Mouse (Mus musculus) midbrain, embryonic 10.5 days (tissue): ENCODE data around the gene Crybb1. TPM values are rescaled to one million over a fixed set of nuclear protein-coding genes. Genes with fewer than 3 reads are reported as not detected.

Experiments used
- DNase-seq: peaks from one replicate; pipeline ENCODE4 v3.0.0-alpha.2; 2017; ENCODE audit warnings: low spot score
- H3K27ac ChIP-seq: fragments of 300-500 bp; sonication (generic); replicated peaks from 2 replicates; pipeline ENCODE4 v1.5.1; 2016; ENCODE audit warnings: mild to moderate bottlenecking
- H3K27me3 ChIP-seq: fragments of 300-500 bp; sonication (generic); 2 replicates; pipeline ENCODE4 v1.6.1; 2016; ENCODE audit warnings: low read depth, mild to moderate bottlenecking; ENCODE audit not compliant: poor library complexity, severe bottlenecking
- H3K36me3 ChIP-seq: fragments of 300-500 bp; sonication (generic); 2 replicates; pipeline ENCODE4 v1.6.1; 2016; ENCODE audit warnings: mild to moderate bottlenecking, moderate library complexity
- H3K4me1 ChIP-seq: fragments of 300-500 bp; sonication (generic); 2 replicates; pipeline ENCODE4 v1.6.1; 2016
- H3K4me3 ChIP-seq: fragments of 300-500 bp; sonication (generic); 2 replicates; pipeline ENCODE4 v1.5.1; 2016; ENCODE audit warnings: mild to moderate bottlenecking, moderate library complexity
- H3K9me3 ChIP-seq: fragments of 300-500 bp; sonication (generic); replicated peaks from 2 replicates; pipeline ENCODE4 v1.6.1; 2016; ENCODE audit warnings: mild to moderate bottlenecking
- WGBS: fragments of 180-500 bp; shearing (Covaris S2); methylation state at CpG from one replicate; pipeline ENCODE4 v1.1.7; 2016; 5-methylcytosine and 5-hydroxymethylcytosine counted together
- polyA plus RNA-seq: library from polyadenylated mRNA; unstranded; fragments of >200 nt; fragmentation: Nextera tagmentation; extraction: Ambion mirVana; gene quantifications from 2 replicates; pipeline ENCODE4 v1.2.1, GENCODE M21; 2016

Gene Crybb1
- polyA plus RNA-seq, 1 experiment from 2014 or later = 0.41 TPM

DNA sequence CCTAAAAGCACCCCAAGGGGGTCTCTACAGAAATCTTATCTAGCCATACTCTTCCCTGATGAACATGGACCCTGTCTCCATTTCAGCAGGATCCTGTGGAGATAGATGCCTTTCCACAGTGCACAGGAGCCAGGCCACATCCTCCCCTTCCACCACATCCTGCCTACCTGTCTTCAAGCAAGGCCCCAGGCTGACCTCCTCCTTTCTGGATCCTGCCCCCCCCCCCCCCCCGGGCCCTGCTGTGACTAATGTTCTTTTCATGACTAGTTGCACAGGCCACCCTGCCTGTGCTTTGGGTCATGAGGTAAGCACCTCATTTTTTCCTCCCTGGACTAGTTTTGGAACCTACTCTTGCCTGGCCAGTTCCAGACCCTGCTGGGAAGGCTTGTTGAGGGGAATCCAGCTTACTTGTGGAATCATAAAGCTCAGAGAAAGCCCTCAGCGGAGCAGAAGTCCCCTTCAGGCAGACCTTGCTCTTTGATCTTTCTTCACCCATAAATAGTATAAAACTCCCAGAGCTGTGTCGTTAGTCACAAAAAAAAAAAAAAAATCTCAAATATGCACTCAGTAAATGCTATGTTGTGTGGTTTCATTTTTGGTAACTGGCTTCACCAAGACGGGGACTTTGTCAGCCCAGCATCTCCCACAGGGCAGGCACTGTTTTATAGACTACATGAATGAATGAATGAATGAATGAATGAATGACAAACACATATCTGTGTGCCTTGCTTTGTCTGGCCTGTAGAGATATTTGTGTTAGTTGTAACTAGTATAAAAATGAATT, 19.6 kb downstream of the Crybb1 start:
- Histone ChIP-seq H3K27me3 (peaks cover 13% of the 10 kb centered on the region), H3K9me3 (no peaks in the 10 kb centered on the region), H3K36me3 (no peaks in the 10 kb centered on the region), H3K4me3 (peak overlapping the region; percentile 87), H3K27ac (no peak overlapping the region), H3K4me1 (peaks cover 92% of the 10 kb centered on the region)
- WGBS = 78% methylated on average over 4 of the region's 4 CpGs
- no peak for DNase-seq

DNA sequence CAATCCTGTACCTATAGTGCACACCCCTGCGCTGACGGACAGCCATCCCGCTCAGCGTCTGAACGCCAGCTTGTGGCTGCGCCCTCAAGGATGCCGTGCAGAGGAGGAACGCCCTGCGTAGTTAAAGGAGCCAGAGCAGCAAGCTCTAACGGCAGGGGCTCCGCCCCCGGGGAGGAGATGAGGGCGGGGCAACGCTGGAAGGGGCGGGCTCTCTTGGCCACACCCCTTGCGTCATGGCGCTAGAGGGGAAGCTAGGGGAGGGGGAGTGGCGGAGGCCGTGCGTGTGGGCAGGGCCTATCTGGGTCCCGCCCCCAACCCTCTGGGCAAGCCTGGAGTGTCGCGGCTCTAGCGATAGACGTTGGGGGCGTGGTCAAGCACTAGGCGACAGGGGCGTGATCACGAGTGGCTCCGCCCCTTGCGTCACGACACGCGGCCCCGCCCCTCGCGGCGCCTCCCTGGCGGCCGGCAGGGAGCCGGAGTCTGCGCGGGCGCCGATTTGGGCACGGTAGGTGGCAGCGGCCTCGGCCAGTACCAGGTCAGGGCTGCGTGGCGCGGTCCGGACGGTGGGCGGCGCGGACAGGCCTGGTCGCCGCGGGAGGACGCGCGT, 20.8 kb downstream of the Crybb1 start, which contains the start of gene Tpst2:
Gene Tpst2, plus strand, starts transcription at position 425 of the 607 bp plus-strand sequence.
- H3K36me3 ChIP-seq = no peaks in the 10 kb centered on the region
- peak; percentile 100 for DNase-seq
- WGBS = under 1% methylated on average over 62 of the region's 62 CpGs
- peak within 1 kb of the TSS; percentile 87 for H3K4me3 ChIP-seq
- H3K9me3 ChIP-seq = no peaks in the 10 kb centered on the region
- H3K27ac ChIP-seq = peak within 1 kb of the TSS; percentile 89
- H3K27me3 ChIP-seq = peaks cover 12% of the 10 kb centered on the region
- H3K4me1 ChIP-seq = peaks cover 92% of the 10 kb centered on the region

DNA sequence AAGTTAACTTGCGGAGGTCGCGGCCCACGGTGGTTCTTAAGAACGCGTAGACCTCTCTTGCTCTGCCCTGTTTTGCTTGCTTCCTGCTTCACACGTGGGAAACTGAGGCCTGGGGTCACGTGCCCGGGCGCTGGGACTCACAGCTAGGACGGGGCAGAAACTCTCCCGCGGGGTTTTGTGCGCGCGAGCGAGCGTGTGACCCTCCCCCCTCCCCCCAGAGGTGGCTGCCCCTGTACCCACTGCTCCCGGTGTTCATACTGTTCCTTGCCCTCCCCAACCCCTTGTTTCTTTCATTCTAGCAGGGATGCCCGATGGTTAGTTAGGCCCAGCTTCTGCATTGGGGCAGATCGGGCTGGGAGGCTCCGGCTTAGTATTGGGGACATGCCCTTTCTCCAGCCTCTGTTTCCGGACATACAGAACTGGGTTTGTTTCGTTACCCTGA, 21.3 kb downstream of the Crybb1 start:
- Histone ChIP-seq H3K4me1 (peaks cover 92% of the 10 kb centered on the region), H3K36me3 (no peaks in the 10 kb centered on the region), H3K4me3 (peak overlapping the region; percentile 87), H3K27ac (peak overlapping the region; percentile 89), H3K27me3 (peaks cover 12% of the 10 kb centered on the region), H3K9me3 (no peaks in the 10 kb centered on the region)
- no peak for DNase-seq
- WGBS = under 1% methylated on average over 24 of the region's 24 CpGs

DNA sequence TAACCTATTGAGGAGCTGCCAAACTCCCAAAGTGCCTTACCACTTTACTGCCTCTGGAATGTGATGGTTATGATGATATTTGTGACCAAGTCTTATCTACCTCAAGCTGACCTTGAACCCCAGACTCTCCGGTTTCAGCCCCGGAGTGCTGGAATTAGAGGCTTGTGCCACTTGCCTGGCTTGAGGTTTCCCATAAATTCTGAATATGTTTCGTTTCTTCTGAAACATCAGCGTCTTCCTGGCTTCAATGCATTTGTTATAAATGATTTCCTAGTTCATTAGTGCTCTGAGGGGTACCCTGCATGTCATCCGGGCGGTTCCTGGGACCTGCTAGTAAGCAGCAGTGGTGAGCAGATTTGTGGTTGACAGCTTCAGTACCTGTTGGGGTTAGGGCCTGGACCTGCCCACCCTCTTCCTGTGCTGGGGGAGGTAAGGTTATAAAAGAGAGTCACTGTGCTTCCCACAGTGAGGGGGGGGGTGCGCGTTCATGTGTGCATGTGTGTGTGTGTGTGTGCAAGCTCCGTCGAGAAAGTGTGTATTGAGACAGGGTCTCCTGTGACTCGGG, 22.4 kb downstream of the Crybb1 start:
- Histone ChIP-seq H3K27ac (no peak overlapping the region), H3K4me3 (peak overlapping the region; percentile 87), H3K27me3 (peaks cover 12% of the 10 kb centered on the region), H3K36me3 (no peaks in the 10 kb centered on the region), H3K4me1 (peaks cover 90% of the 10 kb centered on the region), H3K9me3 (no peaks in the 10 kb centered on the region)
- WGBS = 92% methylated on average over 11 of the region's 11 CpGs
- no peak for DNase-seq

DNA sequence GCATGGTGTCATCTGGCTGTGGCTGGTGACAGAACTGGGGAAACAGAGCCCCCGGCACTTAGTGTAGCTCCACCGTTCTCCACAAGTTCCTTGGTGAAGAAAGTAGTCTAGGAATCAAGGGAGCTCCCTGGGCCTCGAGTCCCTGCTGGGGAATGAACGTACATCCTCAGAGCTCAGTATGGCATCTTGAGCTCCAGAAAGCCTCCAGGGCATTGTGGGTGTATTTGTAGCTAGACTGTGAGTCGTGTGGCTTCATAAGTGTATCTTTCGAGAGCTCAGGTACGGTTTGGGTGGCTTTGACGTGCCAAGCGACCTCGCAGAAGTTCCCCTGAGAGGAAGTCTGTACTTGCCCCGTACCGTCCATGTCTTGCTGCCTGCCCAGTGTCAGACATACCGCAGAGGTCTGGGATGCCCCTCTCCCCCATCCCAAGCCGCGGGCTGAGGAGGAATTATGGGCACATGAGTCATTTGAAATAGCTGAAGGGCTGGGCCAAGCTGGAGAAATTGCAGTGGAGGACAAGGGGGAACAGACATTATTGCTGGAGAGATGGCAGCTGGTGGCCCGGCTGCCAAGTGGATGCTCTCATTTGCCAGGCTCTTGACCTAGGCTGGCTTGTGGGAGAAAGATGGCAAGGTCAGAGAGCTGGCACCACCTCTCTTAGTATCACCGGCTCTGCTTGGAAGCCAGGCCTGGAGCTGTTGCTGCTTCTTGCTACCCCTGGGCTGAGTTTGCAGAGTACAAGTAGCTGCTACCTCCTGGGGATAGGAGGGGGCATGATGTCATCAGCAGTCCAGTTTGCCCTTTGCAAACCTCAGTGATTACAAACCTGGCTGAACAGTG, 23.8 kb downstream of the Crybb1 start:
- Histone ChIP-seq H3K36me3 (no peaks in the 10 kb centered on the region), H3K9me3 (no peaks in the 10 kb centered on the region), H3K4me1 (peaks cover 83% of the 10 kb centered on the region), H3K27ac (no peak overlapping the region), H3K27me3 (peaks cover 10% of the 10 kb centered on the region), H3K4me3 (no peak overlapping the region)
- WGBS = 92% methylated on average over 17 of the region's 17 CpGs
- no peak for DNase-seq

DNA sequence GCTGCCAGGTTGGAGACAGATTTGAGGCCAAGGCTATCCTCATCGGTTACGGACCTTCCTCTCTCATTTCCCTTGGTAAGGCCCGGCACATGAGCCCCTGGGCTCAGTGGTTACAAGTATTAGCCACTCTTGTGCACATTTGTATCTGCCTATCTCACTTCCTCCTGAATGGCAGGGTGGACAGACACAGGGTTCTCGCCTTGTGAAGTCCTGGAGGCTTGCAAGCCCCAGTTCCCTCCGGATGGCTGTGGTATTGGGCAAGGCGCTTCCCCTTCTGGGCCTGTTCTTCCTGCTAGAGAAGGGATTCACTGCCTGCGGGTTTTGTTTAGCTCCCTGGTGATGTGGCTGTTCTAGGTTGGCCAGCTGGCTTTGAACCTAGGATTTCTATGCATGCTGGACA, 24.5 kb downstream of the Crybb1 start:
- 86% methylated on average over 7 of the region's 7 CpGs for WGBS
- peaks cover 2% of the 10 kb centered on the region for H3K27me3 ChIP-seq
- no peak overlapping the region for H3K4me3 ChIP-seq
- no peaks in the 10 kb centered on the region for H3K36me3 ChIP-seq
- no peak overlapping the region for H3K27ac ChIP-seq
- no peak for DNase-seq
- no peaks in the 10 kb centered on the region for H3K9me3 ChIP-seq
- peaks cover 77% of the 10 kb centered on the region for H3K4me1 ChIP-seq

DNA sequence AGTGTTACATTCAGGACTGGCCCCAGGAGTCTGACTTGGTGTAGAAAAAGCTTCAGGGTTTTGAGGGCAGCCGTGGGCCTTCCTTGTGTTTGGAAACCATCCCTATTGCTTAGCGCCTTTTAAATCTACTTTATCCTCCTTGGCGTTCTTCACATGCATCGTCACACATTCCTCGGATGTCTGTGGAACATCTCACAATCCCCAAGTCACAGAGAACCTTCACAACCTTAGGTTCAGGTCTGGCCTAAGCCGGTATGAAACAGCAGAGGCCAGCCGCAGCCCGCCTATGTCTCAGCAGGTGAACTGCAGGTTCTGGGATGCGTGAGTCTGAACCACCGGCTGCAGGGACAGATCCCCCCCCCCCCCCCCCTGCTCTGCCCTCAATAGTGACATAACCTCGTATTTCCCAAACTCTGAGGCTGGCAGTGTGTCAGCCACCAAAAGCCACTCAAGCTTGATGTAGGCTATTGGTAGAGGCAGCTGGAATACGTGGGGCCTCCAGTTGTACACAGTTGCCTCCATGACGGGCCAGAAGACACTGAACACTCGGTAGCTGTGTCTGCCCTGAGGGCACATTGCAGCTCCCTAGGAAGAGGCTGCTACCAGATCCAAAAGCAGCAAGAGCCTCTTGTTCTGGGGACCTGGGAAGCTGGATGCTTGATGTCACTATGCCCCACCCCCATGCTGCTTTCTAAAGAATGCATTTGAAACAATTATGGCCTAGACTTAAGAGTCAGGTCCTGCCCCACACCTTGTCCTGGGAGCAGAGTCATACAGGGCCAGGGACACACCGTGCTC, 25.4 kb downstream of the Crybb1 start:
- Histone ChIP-seq H3K9me3 (no peaks in the 10 kb centered on the region), H3K4me3 (no peak overlapping the region), H3K4me1 (peaks cover 69% of the 10 kb centered on the region), H3K36me3 (0 out of 2 replicates have a peak, but pooled peaks cover 3% of the 10 kb centered on the region), H3K27me3 (no peaks in the 10 kb centered on the region; the same call in 1 of the 2 replicates), H3K27ac (peak overlapping the region; percentile 49; the same call in 1 of the 2 replicates)
- 69% methylated on average over 15 of the region's 15 CpGs for WGBS
- DNase-seq = no peak

DNA sequence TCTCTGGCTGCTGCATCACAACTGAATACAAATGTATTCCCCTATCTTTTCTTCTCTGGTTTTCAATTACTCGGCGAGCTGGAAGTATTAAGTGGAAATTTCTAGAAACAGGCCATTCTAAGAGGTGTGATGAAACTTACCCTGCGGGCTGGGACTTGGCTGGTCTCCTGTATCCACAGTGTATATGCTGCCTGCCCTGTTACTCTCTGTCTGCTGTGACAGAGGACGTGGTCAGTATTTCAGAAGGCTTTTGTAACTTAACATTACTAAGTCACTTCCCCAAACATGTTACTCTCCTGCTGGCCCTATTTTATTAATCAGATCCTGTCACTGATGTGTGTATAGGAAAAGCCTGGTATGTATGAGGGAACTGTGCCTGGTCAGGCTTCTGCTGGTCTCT, 26.1 kb downstream of the Crybb1 start:
- Histone ChIP-seq H3K27ac (0 out of 2 replicates have a peak overlapping the region, but pooled peaks have one; percentile 49), H3K36me3 (0 out of 2 replicates have a peak, but pooled peaks cover 3% of the 10 kb centered on the region), H3K27me3 (no peaks in the 10 kb centered on the region; the same call in 1 of the 2 replicates), H3K4me1 (peaks cover 65% of the 10 kb centered on the region), H3K9me3 (no peaks in the 10 kb centered on the region), H3K4me3 (no peak overlapping the region)
- 86% methylated on average over 4 of the region's 4 CpGs for WGBS
- no peak for DNase-seq

DNA sequence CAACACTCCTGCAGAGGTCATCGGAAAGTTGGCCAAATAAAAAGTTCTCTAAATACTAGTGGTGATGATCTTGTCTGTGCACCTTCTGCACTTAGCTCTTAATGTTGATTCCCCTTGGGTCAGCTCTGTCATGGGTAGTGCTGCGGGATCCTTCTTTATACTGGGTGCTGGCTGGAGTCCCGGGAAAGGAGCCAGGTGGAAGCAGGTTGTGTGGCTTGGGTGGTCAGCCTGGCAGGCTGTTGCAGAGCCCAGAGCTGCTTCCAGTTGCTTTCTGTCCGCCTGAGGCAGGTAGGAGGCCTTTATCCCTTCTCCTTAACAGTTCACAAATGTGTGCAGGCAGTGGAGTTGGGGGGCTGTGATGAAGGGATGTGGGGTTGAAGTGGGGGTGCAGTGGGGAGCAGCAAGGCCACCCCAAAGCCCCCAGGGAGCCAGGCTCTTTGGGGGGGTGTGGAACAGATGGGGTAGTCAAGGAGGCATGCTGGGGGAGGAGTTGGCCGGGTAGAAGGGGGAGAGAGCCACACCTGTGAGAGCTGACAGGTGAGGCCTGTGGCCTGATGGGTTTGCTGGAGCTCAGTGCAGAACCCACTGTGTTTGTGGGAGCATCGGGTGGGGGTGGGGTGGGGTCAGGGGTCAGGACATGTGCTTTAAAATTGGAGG, 26.6 kb downstream of the Crybb1 start:
- Histone ChIP-seq H3K36me3 (0 out of 2 replicates have a peak, but pooled peaks cover 3% of the 10 kb centered on the region), H3K9me3 (no peaks in the 10 kb centered on the region), H3K27me3 (no peaks in the 10 kb centered on the region; the same call in 1 of the 2 replicates), H3K4me3 (no peak overlapping the region), H3K27ac (0 out of 2 replicates have a peak overlapping the region, but pooled peaks have one; percentile 42), H3K4me1 (peaks cover 61% of the 10 kb centered on the region)
- WGBS = 77% methylated on average over 6 of the region's 6 CpGs
- no peak for DNase-seq

DNA sequence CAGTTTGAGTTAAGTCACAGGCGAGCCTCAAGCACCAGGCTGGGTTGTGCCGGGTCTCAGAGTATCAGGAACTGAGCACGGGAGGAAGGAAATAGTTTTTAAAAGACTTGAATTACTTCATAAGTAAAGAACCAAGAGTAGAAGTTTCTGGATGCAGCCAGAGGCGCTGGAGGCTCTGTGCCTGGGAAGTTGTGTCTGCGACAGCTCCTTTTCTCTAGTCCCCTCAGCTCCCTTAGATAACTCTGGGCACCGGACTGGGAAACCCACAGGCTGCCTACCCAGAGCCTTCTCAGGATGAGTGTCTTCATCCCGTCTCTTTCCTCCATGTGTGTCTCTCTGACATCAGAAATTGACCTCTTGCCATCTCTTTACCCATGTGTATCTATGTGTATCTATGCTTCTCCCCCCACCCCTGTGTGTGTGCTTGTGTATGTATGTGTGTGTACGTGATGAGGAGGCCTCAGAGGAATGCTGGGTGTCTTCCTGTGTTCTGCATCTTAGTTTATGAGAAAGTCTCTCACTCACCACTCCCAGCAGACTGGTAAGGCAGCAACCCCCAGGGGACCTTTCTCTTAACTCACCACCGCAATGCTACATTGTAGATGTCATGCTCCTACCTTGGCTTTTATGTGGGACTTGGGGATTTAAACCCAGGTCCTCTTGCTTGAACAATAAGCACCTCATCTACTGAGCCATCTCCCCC, 27.3 kb downstream of the Crybb1 start:
- Histone ChIP-seq H3K4me1 (peaks cover 57% of the 10 kb centered on the region), H3K9me3 (no peaks in the 10 kb centered on the region), H3K27ac (0 out of 2 replicates have a peak overlapping the region, but pooled peaks have one; percentile 14), H3K4me3 (no peak overlapping the region), H3K27me3 (no peaks in the 10 kb centered on the region), H3K36me3 (0 out of 2 replicates have a peak, but pooled peaks cover 3% of the 10 kb centered on the region)
- WGBS = 78% methylated on average over 9 of the region's 9 CpGs
- DNase-seq = no peak
